Mouse (Mus musculus) limb, embryonic 13.5 days (tissue): ENCODE measurements at regions not wholly inside any gene's neighbourhood (a gene's known extent, or its start where the extent isn't known, plus 50 kb on each side); places are given as distances from the start of the nearest gene placed in this dataset.

Experiments used
- ATAC-seq: fragments of 200-750 bp; cut with Nextera tagmentation; 2 replicates; pipeline ENCODE4 v1.8.0; 2017; ENCODE audit warnings: low read depth, moderate number of reproducible peaks, moderate TSS enrichment; ENCODE audit not compliant: low FRiP score
- H3K27ac ChIP-seq: fragments of 300-500 bp; sonication (generic); 2 replicates; pipeline ENCODE4 v1.5.1; 2015; ENCODE audit warnings: inconsistent platforms, mild to moderate bottlenecking, moderate library complexity
- H3K27me3 ChIP-seq: fragments of 300-500 bp; sonication (generic); 2 replicates; pipeline ENCODE4 v1.6.1; 2015; ENCODE audit warnings: mild to moderate bottlenecking, inconsistent platforms
- H3K36me3 ChIP-seq: fragments of 300-500 bp; sonication (generic); 2 replicates; pipeline ENCODE4 v1.6.1; 2015; ENCODE audit warnings: inconsistent platforms, mild to moderate bottlenecking, moderate library complexity
- H3K4me1 ChIP-seq: fragments of 300-500 bp; sonication (generic); 2 replicates; pipeline ENCODE4 v1.6.1; 2015; ENCODE audit warnings: inconsistent platforms
- H3K4me2 ChIP-seq: fragments of 300-500 bp; sonication (generic); replicated peaks from 2 replicates; pipeline ENCODE4 v1.6.1; 2015; ENCODE audit warnings: inconsistent platforms, mild to moderate bottlenecking, moderate library complexity
- H3K4me3 ChIP-seq: fragments of 300-500 bp; sonication (generic); 2 replicates; pipeline ENCODE4 v1.5.1; 2015; ENCODE audit warnings: moderate library complexity, mild to moderate bottlenecking, inconsistent platforms
- H3K9ac ChIP-seq: fragments of 300-500 bp; sonication (generic); 2 replicates; pipeline ENCODE4 v1.6.1; 2015; ENCODE audit warnings: mild to moderate bottlenecking, inconsistent platforms
- H3K9me3 ChIP-seq: fragments of 300-500 bp; sonication (generic); 2 replicates; pipeline ENCODE4 v1.6.1; 2016; ENCODE audit warnings: inconsistent platforms
- WGBS: fragments of 180-500 bp; shearing (Covaris S2); methylation state at CpG from one replicate; pipeline ENCODE4 v1.1.7; 2015; 5-methylcytosine and 5-hydroxymethylcytosine counted together

- ATAC-seq: no peak
- Histone ChIP-seq H3K9ac (no peak overlapping the region), H3K27me3 (no peaks in the 10 kb centered on the region), H3K9me3 (no peaks in the 10 kb centered on the region), H3K4me1 (no peaks in the 10 kb centered on the region), H3K4me3 (no peak overlapping the region), H3K36me3 (no peaks in the 10 kb centered on the region), H3K4me2 (no peak overlapping the region), H3K27ac (no peak overlapping the region)
Observed at GRCm38 (mm10) chr7:82990708-82991107, 123.6 kb downstream of the Mex3b start.

- no peaks in the 10 kb centered on the region for H3K4me1 ChIP-seq
- no peak overlapping the region for H3K4me2 ChIP-seq
- H3K9me3 ChIP-seq: no peaks in the 10 kb centered on the region
- ATAC-seq: no peak
- no peak overlapping the region for H3K9ac ChIP-seq
- H3K27ac ChIP-seq: no peak overlapping the region
- 69% methylated on average over 5 of the region's 5 CpGs for WGBS
- H3K4me3 ChIP-seq: no peak overlapping the region
- no peaks in the 10 kb centered on the region for H3K27me3 ChIP-seq
- H3K36me3 ChIP-seq: no peaks in the 10 kb centered on the region
Observed at GRCm38 (mm10) chr7:82993136-82993535, 126.0 kb downstream of the Mex3b start.

GRCm38 (mm10) chr7:82998848-82999247, 131.7 kb downstream of the Mex3b start:
- no peaks in the 10 kb centered on the region for H3K4me1 ChIP-seq
- no peaks in the 10 kb centered on the region for H3K27me3 ChIP-seq
- 81% methylated on average over 2 of the region's 2 CpGs for WGBS
- no peaks in the 10 kb centered on the region for H3K36me3 ChIP-seq
- no peaks in the 10 kb centered on the region for H3K9me3 ChIP-seq
- ATAC-seq: no peak
- H3K4me3 ChIP-seq: no peak overlapping the region
- H3K9ac ChIP-seq: no peak overlapping the region
- no peak overlapping the region for H3K27ac ChIP-seq
- H3K4me2 ChIP-seq: no peak overlapping the region

GRCm38 (mm10) chr7:83007540-83007939, 140.4 kb downstream of the Mex3b start:
- Histone ChIP-seq H3K27ac (no peak overlapping the region), H3K27me3 (no peaks in the 10 kb centered on the region), H3K9ac (no peak overlapping the region), H3K9me3 (no peaks in the 10 kb centered on the region), H3K36me3 (no peaks in the 10 kb centered on the region), H3K4me3 (no peak overlapping the region), H3K4me1 (peaks cover 3% of the 10 kb centered on the region; the same call in 1 of the 2 replicates), H3K4me2 (no peak overlapping the region)
- ATAC-seq: no peak
- 90% methylated on average over 4 of the region's 4 CpGs for WGBS

GRCm38 (mm10) chr7:83012145-83012544, 145.0 kb downstream of the Mex3b start:
- ATAC-seq: no peak
- H3K36me3 ChIP-seq: no peaks in the 10 kb centered on the region
- H3K4me3 ChIP-seq: no peak overlapping the region
- no peak overlapping the region for H3K27ac ChIP-seq
- no peaks in the 10 kb centered on the region for H3K27me3 ChIP-seq
- no peak overlapping the region for H3K4me2 ChIP-seq
- H3K9ac ChIP-seq: no peak overlapping the region
- 52% methylated on average over 2 of the region's 2 CpGs for WGBS
- H3K4me1 ChIP-seq: peaks cover 14% of the 10 kb centered on the region
- no peaks in the 10 kb centered on the region for H3K9me3 ChIP-seq

GRCm38 (mm10) chr7:83014725-83015690, 147.9 kb downstream of the Mex3b start:
- H3K4me3 ChIP-seq: no peak overlapping the region
- H3K36me3 ChIP-seq: no peaks in the 10 kb centered on the region
- peaks cover 14% of the 10 kb centered on the region for H3K4me1 ChIP-seq
- WGBS: 59% methylated on average over 7 of the region's 7 CpGs
- no peak overlapping the region for H3K4me2 ChIP-seq
- no peaks in the 10 kb centered on the region for H3K9me3 ChIP-seq
- 0 out of 2 replicates have a peak overlapping the region, but pooled peaks have one; percentile 39 for H3K27ac ChIP-seq
- no peak for ATAC-seq
- 0 out of 2 replicates have a peak overlapping the region, but pooled peaks have one; percentile 19 for H3K9ac ChIP-seq
- no peaks in the 10 kb centered on the region for H3K27me3 ChIP-seq

GRCm38 (mm10) chr7:83015756-83016155, 148.6 kb downstream of the Mex3b start:
- Histone ChIP-seq H3K9ac (0 out of 2 replicates have a peak overlapping the region, but pooled peaks have one; percentile 19), H3K36me3 (no peaks in the 10 kb centered on the region), H3K4me2 (no peak overlapping the region), H3K27me3 (no peaks in the 10 kb centered on the region), H3K4me1 (peaks cover 14% of the 10 kb centered on the region), H3K4me3 (no peak overlapping the region), H3K27ac (0 out of 2 replicates have a peak overlapping the region, but pooled peaks have one; percentile 39), H3K9me3 (no peaks in the 10 kb centered on the region)
- WGBS: 22% methylated on average over 4 of the region's 4 CpGs
- ATAC-seq: no peak

GRCm38 (mm10) chr7:83016566-83016965, 149.4 kb downstream of the Mex3b start:
- no peaks in the 10 kb centered on the region for H3K27me3 ChIP-seq
- no peak overlapping the region for H3K9ac ChIP-seq
- no peak for ATAC-seq
- H3K4me2 ChIP-seq: no peak overlapping the region
- no peaks in the 10 kb centered on the region for H3K36me3 ChIP-seq
- H3K27ac ChIP-seq: no peak overlapping the region
- no peaks in the 10 kb centered on the region for H3K9me3 ChIP-seq
- WGBS: 75% methylated on average over 4 of the region's 4 CpGs
- H3K4me1 ChIP-seq: peaks cover 14% of the 10 kb centered on the region
- H3K4me3 ChIP-seq: no peak overlapping the region

- 87% methylated on average over 2 of the region's 2 CpGs for WGBS
- H3K9ac ChIP-seq: no peak overlapping the region
- no peak overlapping the region for H3K4me2 ChIP-seq
- no peak overlapping the region for H3K27ac ChIP-seq
- no peak for ATAC-seq
- no peaks in the 10 kb centered on the region for H3K36me3 ChIP-seq
- H3K4me3 ChIP-seq: no peak overlapping the region
- peaks cover 3% of the 10 kb centered on the region; the same call in 1 of the 2 replicates for H3K27me3 ChIP-seq
- H3K9me3 ChIP-seq: no peaks in the 10 kb centered on the region
- peaks cover 3% of the 10 kb centered on the region for H3K4me1 ChIP-seq
Observed at GRCm38 (mm10) chr7:83020584-83020983, 153.5 kb downstream of the Mex3b start.

GRCm38 (mm10) chr7:83023990-83024389, 156.9 kb downstream of the Mex3b start:
- no peak overlapping the region for H3K4me3 ChIP-seq
- H3K9me3 ChIP-seq: no peaks in the 10 kb centered on the region
- H3K9ac ChIP-seq: no peak overlapping the region
- peaks cover 3% of the 10 kb centered on the region; the same call in 1 of the 2 replicates for H3K27me3 ChIP-seq
- H3K27ac ChIP-seq: no peak overlapping the region
- ATAC-seq: no peak
- 88% methylated on average over 1 of the region's 1 CpGs for WGBS
- no peaks in the 10 kb centered on the region for H3K36me3 ChIP-seq
- H3K4me2 ChIP-seq: no peak overlapping the region
- H3K4me1 ChIP-seq: 0 out of 2 replicates have a peak, but pooled peaks cover under 1% of the 10 kb centered on the region

GRCm38 (mm10) chr7:83031101-83031500, 164.0 kb downstream of the Mex3b start:
- H3K4me2 ChIP-seq: no peak overlapping the region
- no peak for ATAC-seq
- no peak overlapping the region for H3K27ac ChIP-seq
- H3K27me3 ChIP-seq: no peaks in the 10 kb centered on the region
- peaks cover 37% of the 10 kb centered on the region for H3K4me1 ChIP-seq
- no peaks in the 10 kb centered on the region for H3K36me3 ChIP-seq
- H3K4me3 ChIP-seq: no peak overlapping the region
- no peaks in the 10 kb centered on the region for H3K9me3 ChIP-seq
- WGBS: 82% methylated on average over 2 of the region's 2 CpGs
- no peak overlapping the region for H3K9ac ChIP-seq

GRCm38 (mm10) chr7:83032025-83032424, 164.9 kb downstream of the Mex3b start:
- Histone ChIP-seq H3K9ac (no peak overlapping the region), H3K4me2 (no peak overlapping the region), H3K4me3 (no peak overlapping the region), H3K9me3 (no peaks in the 10 kb centered on the region), H3K36me3 (no peaks in the 10 kb centered on the region), H3K27ac (peak overlapping the region; percentile 33; the same call in 1 of the 2 replicates), H3K27me3 (no peaks in the 10 kb centered on the region), H3K4me1 (peaks cover 43% of the 10 kb centered on the region)
- peak; percentile 85 for ATAC-seq
- WGBS: 90% methylated on average over 1 of the region's 1 CpGs
